Mouse (Mus musculus) common myeloid progenitor, adult 5-6 weeks (primary cell): ENCODE measurements around the gene Sh3rf1. TPM values are rescaled to one million over a fixed set of nuclear protein-coding genes. Genes with fewer than 3 reads are reported as not detected.

Source experiments
- ATAC-seq: replicated peaks from 2 replicates; pipeline ENCODE4 v1.8.0; 2016; ENCODE audit warnings: low read depth, mild to moderate bottlenecking, moderate TSS enrichment, inconsistent platforms; ENCODE audit not compliant: poor library complexity, severe bottlenecking
- total RNA-seq: library from RNA; stranded (forward); fragments of 200-1000, 187-1606 nt; gene quantifications from 2 replicates; pipeline ENCODE4 v1.2.3, GENCODE M21; 2017

The Sh3rf1 gene
- total RNA-seq, 1 experiment from 2014 or later = 4.6 TPM

GRCm38 (mm10) chr8:61217426-61217825, 6.2 kb upstream of the Sh3rf1 start:
- ATAC-seq = no peak

GRCm38 (mm10) chr8:61218439-61218838, 5.2 kb upstream of the Sh3rf1 start:
- ATAC-seq = peak; percentile 60; the same call in 1 of the 2 replicates

- ATAC-seq = no peak
These were observed 389 bp upstream of the Sh3rf1 start for GRCm38 (mm10) chr8:61223283-61223682.

GRCm38 (mm10) chr8:61224380-61225092, 864 bp downstream of the Sh3rf1 start:
- peak; percentile 66 for ATAC-seq

- no peak for ATAC-seq
These were observed 2.1 kb downstream of the Sh3rf1 start for GRCm38 (mm10) chr8:61225581-61226395.

GRCm38 (mm10) chr8:61226632-61227031, 3.0 kb downstream of the Sh3rf1 start:
- no peak for ATAC-seq

GRCm38 (mm10) chr8:61228678-61229077, 5.0 kb downstream of the Sh3rf1 start:
- ATAC-seq = no peak

- ATAC-seq = no peak
These were observed 6.0 kb downstream of the Sh3rf1 start for GRCm38 (mm10) chr8:61229511-61230195.

GRCm38 (mm10) chr8:61230881-61231755, 7.4 kb downstream of the Sh3rf1 start:
- ATAC-seq = no peak

GRCm38 (mm10) chr8:61235499-61235898, 11.8 kb downstream of the Sh3rf1 start:
- no peak for ATAC-seq

GRCm38 (mm10) chr8:61236506-61237268, 13.0 kb downstream of the Sh3rf1 start:
- no peak for ATAC-seq

- ATAC-seq = no peak
These were observed 15.9 kb downstream of the Sh3rf1 start for GRCm38 (mm10) chr8:61239576-61239975.

- no peak for ATAC-seq
These were observed 17.6 kb downstream of the Sh3rf1 start for GRCm38 (mm10) chr8:61241229-61241628.

GRCm38 (mm10) chr8:61242896-61243295, 19.2 kb downstream of the Sh3rf1 start:
- no peak for ATAC-seq

GRCm38 (mm10) chr8:61243491-61243890, 19.8 kb downstream of the Sh3rf1 start:
- ATAC-seq = no peak

GRCm38 (mm10) chr8:61244157-61244556, 20.5 kb downstream of the Sh3rf1 start:
- no peak for ATAC-seq

GRCm38 (mm10) chr8:61247270-61248025, 23.8 kb downstream of the Sh3rf1 start:
- ATAC-seq = no peak

GRCm38 (mm10) chr8:61249511-61249910, 25.8 kb downstream of the Sh3rf1 start:
- no peak for ATAC-seq
